Mouse (Mus musculus) thymus, adult 18-20 months (tissue): ENCODE measurements around the gene Rnf225.
"Not testable (repeated sequence)": the region's sequence is repeated elsewhere in the genome, so short reads cannot be mapped to it uniquely, and the experiment has no call there.

Experiments
- DNase-seq, 2 experiments: peaks; one replicate each; pipeline ENCODE4 v3.0.0; 2022; ENCODE audit warnings: mixed read lengths in 2 of 2

The Rnf225 gene

DNA sequence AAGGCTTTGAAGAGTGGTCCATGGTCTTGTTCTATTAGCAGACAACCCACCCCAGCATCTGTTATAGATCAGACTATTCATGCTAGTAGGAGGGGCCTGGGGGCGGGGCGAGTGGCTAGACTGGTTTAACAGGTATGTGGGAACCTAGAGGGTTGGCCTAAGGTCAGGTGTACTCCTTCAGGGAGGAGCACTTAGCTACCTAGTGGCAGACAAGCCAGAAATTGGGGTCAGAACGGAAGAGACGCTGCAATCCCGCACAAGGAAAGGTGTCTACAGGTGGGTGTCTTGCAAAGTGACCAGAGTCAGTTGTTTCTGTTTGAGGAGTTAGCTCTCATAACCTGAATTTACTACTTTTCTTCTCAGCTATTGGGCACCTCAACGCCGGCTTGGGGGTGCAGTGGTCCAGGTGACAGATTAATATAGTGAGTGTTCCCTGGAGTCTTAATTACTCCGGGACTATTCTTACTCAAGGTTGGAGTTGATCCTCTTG is at the start of gene Rnf225:
Gene Rnf225 (plus strand): TSS at position 226 of the 490 bp plus-strand sequence.
- DNase-seq: no peak

DNA sequence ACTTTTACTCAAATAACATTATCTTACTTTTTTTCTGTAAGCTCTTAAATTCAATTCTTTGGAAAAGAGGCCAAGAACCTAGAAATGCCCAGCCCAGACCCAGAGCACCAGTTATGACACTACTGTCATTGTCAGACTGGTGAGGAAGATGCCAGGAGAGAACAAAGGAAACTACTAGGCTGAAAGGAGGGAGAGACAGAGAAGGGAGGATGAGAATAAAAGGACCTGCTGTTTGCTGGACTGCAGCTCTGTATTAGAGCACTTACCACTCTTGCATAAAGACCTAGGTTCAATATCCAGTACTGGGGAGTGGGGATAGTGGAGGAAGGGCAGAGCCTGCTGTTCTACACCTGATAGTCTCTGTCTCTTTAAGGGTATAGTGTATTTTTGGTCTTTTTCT is 47.2 kb upstream of the Rnf225 start:
- no peak for DNase-seq

GRCm38 (mm10) chr7:12880497-12880896 is 46.7 kb upstream of the Rnf225 start:
- not testable (repeated sequence) for DNase-seq

DNA sequence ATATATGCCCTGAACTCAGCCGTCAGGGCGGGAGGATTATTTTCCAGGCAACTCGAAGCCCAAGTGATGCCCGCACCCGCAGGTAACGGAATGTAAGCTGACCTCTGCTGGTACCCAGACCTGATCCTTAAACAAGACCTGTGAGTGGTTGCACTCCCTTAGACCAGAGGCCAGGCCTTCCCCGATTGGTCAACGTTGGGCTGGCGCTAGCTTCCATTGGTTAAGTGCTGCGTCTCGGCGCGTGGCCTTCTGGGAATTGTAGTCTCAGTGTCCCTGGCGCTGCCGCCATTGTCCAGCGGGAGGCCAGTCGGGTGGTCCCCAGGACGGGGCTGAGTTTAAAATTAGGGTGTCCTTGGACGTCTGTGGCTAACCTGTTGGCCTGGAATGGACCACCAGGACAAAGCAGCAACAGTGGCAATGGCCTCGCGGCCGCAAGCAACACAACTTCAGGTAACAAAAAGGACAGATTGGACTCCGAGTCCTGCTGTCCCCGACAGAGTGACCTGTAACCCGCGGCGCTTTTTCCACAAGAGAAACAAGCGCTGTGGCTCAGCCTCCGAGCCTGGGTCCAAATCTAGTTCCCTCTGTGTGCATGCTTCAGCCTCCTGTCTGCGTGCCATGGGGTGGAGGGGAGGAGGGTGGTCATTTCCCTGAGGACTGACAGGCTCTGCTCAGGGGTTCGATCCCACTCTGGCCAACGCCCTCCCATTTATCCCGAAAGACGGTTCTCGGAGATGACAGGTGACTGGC is 46.1 kb upstream of the Rnf225 start, which contains the start of gene Zfp128:
Gene Zfp128 (plus strand): TSS at position 267 of the 750 bp plus-strand sequence.
- DNase-seq: peak; percentile 90 to 91

- no peak for DNase-seq
These were observed 40.5 kb upstream of the Rnf225 start for GRCm38 (mm10) chr7:12886563-12887266.

DNA sequence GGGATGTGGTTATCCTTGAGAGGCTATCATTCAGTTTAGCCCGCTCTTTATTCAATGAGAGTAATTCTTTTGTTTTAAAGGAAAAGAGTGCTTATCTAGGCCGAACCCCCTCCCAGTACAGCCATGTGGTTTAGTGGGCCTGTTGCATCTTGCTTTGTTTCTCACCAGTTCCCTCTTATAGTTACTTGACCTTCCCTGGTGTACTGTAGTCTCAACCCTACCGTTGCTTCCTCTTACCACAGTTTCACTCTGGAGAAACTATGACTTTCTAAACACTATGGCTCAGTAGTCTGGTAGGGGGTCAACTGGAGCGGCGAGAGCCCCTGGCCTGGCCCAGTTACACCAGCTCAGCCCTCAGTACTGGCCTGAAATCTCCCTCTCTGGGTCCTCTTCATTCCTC is 39.6 kb upstream of the Rnf225 start:
- no peak for DNase-seq

- DNase-seq: no peak
These were observed 36.3 kb upstream of the Rnf225 start for GRCm38 (mm10) chr7:12890928-12891327.

DNA sequence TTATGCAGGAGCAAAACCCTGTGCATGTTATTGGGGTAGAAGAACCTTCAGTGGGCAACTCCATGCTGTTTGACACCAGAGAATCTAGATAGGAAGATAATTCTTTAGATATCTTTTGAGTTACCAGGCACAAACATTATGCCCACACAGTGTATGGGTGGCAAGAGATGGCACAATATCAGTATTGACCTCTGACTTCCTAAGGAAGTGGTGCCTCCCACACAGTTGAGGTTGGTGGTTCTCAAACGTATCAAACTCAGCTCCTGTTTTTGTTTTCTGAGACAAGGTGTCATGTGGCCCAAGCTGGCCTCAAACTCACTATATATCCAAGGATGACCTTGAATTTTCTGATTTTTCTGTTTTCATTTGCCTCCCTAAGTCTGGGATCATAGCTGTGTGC is 35.9 kb upstream of the Rnf225 start:
- DNase-seq: no peak

DNA sequence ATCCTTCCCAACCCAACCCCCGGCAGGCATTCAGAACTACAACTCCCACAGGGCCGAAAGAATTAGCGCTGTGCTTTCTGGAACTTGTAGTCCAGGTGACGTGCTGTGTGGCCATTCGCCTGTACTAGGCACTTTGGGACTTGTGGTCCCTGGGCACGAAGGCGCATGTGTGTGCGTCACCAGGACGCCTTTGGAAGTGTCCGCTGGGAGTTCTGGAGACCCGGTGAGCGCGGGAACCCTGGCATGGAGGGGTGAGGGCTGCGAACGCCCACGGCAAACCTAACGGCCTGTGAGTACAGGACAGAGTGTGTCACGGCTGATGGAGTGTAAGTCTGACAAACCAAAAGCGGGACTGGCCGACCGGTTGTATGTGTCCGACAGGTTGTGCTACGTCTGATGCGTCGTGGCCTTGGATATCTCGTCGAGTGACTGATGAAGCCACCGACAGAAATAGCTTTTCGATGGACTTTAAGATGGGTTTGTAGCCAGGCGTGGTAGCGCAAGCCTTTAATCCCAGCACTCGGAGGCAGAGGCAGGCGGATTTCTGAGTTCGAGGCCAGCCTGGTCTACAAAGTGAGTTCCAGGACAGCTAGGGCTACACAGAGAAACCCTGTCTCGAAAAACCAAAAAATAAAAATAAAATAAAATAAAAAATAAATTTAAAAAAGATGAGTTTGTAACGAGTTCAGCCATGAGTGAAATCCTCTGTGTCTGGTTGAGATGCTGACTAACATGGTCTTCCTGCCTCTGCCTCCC is 29.4 kb upstream of the Rnf225 start, which contains the start of gene Zscan22:
Gene Zscan22 (plus strand): TSS at position 161 of the 756 bp plus-strand sequence.
- peak; percentile 73 to 81 for DNase-seq

DNA sequence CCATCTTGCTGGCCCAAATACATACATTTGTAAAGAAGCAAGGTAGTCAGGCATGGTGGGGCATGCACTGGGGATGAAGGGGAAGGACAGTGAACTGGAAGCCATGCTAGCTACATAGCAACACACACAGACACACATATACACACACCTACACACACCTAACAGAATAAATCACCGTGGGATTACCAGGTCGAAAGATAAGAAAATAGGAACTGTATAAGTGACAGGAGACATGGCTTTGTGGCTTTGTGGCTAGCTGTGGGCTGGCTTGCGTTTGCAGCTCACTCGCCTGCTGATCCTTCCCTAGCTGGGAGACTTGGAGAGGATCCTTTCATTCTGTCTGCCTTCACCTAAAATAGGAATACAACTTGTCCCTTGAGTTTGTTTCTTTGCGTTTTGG is 25.7 kb upstream of the Rnf225 start:
- no peak for DNase-seq

GRCm38 (mm10) chr7:12903623-12904022 is 23.6 kb upstream of the Rnf225 start:
- no peak for DNase-seq

DNA sequence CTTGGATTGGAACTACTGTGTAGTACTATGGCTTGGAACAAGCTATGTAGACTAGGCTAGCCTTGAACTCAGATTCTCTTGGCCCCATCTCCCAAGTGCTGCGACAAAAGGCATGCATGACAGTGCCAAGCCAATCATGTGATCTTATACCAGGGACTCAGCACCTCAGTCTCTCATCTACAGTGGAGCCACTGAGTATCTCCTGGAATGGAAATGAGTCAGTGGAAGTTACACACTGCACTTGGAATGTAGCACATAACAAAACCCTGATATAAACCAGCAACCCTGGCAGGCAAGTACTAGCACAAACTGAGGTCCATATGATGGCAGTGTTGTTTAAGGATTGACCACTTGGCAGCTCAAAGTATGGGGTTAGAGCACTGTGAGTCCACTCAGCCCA is 22.1 kb upstream of the Rnf225 start:
- no peak for DNase-seq

- DNase-seq: peak; percentile 59 to 79
These were observed 17.7 kb upstream of the Rnf225 start for GRCm38 (mm10) chr7:12909498-12909962.

GRCm38 (mm10) chr7:12910181-12910668 is 17.0 kb upstream of the Rnf225 start:
- peak; percentile 34 to 58 for DNase-seq

GRCm38 (mm10) chr7:12913556-12913955 is 13.7 kb upstream of the Rnf225 start:
- DNase-seq: no peak

GRCm38 (mm10) chr7:12920495-12920894 is 6.7 kb upstream of the Rnf225 start:
- not testable (repeated sequence) for DNase-seq

DNA sequence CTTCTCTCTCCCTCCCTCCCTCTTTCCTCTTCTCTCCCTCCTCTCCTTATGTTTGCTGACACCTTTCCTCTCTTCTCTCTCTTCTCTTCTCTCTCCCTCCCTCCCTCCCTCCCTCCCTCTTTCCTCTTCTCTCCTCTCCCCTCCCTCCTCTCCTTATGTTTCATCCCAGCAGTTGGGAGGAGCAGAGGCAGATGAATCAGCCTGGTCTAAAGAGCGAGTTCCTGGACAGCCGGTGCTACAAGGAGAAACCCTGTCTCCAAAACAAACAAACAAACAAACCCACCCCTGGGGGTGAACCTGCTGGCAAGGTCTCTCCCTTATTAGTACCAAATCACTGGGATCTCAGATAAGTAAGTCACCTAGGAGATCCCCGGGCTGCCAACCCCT is 5.9 kb upstream of the Rnf225 start:
- DNase-seq: no peak

DNA sequence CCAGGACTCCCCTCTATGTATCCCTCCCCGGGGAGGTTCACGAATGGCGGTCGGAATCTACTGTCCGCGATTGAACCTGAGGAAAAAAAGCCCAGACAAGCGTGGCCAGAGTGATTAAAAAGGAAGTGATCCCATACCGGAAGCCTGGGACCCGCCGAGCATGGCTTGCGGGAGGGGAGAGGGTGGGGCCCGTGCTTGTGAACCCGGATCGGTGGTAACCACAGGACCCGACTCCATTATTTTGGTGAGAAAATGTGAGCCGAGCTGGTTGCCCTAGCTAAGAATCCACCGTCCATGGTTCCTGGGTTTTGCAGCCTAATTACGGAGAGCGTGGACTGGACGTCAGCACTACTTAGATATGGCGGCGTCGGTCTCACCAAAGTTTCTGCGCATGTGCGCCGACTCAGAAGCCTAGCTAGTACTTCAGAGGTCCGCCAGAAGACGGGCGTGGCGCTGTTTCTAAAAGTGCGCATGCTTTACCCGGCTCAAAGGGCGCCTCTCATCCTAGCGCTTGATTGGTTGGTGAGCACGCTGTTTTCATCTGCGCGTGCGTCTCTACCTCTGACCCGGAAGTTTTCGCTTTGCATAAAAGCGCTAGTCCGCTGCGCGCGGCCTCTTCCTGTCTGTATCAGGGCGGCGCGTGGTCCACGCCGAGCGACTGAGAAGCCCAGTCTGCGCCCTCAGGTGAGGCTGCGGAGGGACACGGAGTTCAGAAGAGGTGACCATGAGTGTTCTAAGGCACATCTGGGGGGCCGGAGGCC is 5.3 kb upstream of the Rnf225 start, which contains the start of gene Rps5:
Gene Rps5 (plus strand): TSS at position 586 of the 761 bp plus-strand sequence.
- peak; percentile 95 to 98 for DNase-seq

DNA sequence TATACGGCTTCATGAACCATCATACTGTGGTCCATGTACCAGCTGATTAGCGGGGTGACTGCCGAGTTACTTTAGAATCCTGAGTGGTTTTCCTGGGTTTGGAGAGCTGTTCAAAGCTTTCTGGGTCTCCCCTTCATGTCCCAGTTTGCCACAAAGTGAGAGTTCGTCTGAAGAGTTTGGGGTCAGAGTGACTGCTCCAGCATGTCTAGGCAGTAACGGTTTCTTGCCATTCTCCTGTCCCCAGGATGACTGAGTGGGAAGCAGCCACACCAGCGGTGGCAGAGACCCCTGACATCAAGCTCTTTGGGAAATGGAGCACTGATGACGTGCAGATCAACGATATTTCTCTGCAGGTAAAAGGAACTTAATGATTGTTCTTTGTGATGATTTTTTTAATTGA is 4.5 kb upstream of the Rnf225 start:
- no peak for DNase-seq

- no peak for DNase-seq
These were observed 900 bp upstream of the Rnf225 start for GRCm38 (mm10) chr7:12926316-12926715.

GRCm38 (mm10) chr7:12927693-12928589 is 725 bp downstream of the Rnf225 start:
- DNase-seq: no peak
